Mouse (Mus musculus): Measurements from ENCODE around the gene Pgghg. TPM values are rescaled to one million over a fixed set of nuclear protein-coding genes. Genes with fewer than 3 reads are reported as not detected.

The Pgghg gene
- polyA plus RNA-seq, 1 experiment: 15.1 TPM

DNA sequence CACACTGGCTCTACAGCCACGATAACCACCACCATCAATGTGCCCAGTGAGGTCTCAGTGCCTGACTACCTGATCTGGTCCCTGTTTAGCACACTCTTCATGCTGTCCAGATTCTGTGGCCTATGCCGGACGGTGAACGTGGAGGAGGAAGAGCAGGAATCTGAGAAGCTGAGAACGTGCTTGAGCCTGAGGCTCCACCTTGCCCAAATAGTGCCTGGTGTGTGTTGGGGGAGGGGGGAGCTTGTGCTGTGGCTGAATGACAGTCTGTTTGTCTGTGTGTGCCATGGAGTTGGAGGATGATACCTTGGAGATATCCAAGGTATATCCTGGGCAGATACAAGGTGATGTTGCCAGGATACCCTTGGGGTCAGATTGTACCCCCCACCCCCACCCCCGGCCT, 49.0 kb downstream of the Pgghg start:
- TF ChIP-seq POLR2A (IDR thresholded peaks at IDR 0.05; ENCODE audit: low read depth, low read length) (no peak), CTCF (IDR thresholded peaks at IDR 0.05; ENCODE audit: extremely low read depth, insufficient read length, insufficient replicate concordance, low read depth, low read length) (no peak)
- Histone ChIP-seq H3K36me3 (ENCODE audit: control insufficient read depth, insufficient read depth, low read length) (no peaks in the 10 kb centered on the region), H3K27me3 (ENCODE audit: control insufficient read depth, insufficient read depth, low read length) (no peaks in the 10 kb centered on the region), H3K4me3 (ENCODE audit: low read depth, low read length) (no peak overlapping the region), H3K4me1 (ENCODE audit: control insufficient read depth, insufficient read depth, insufficient read length, low read length) (peaks cover 5% of the 10 kb centered on the region), H3K27ac (ENCODE audit: insufficient read depth, low read depth, low read length) (no peak overlapping the region)
- WGBS: 58% methylated on average over 6 of the region's 6 CpGs

DNA sequence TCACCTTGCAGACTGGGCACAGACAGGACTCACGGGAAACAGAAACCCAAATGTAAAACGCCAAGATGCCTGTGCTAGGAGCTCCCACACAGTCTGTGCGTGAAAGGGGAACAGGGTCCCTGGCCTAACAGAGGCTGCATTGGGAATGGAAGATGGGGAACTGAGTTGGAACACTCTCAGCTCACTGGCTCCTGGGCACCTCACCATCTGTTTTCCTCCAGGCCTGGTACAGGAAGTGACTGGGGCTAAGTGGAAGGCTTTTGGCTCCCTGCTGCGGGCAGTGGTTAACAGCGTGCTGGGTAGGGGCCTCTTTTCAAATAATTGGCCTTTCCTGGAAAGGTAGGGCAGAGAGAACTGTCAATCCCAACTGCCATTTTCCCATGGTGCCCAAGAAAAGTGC, 49.4 kb downstream of the Pgghg start:
- WGBS: 76% methylated on average over 5 of the region's 5 CpGs
- no peaks in the 10 kb centered on the region for H3K27me3 ChIP-seq (ENCODE audit: control insufficient read depth, insufficient read depth, low read length)
- no peak overlapping the region for H3K27ac ChIP-seq (ENCODE audit: insufficient read depth, low read depth, low read length)
- H3K36me3 ChIP-seq (ENCODE audit: control insufficient read depth, insufficient read depth, low read length): no peaks in the 10 kb centered on the region
- H3K4me3 ChIP-seq (ENCODE audit: low read depth, low read length): no peak overlapping the region
- H3K4me1 ChIP-seq (ENCODE audit: control insufficient read depth, insufficient read depth, insufficient read length, low read length): peaks cover 5% of the 10 kb centered on the region
- TF ChIP-seq CTCF (IDR thresholded peaks at IDR 0.05; ENCODE audit: extremely low read depth, insufficient read length, insufficient replicate concordance, low read depth, low read length) (no peak), POLR2A (IDR thresholded peaks at IDR 0.05; ENCODE audit: low read depth, low read length) (no peak)

DNA sequence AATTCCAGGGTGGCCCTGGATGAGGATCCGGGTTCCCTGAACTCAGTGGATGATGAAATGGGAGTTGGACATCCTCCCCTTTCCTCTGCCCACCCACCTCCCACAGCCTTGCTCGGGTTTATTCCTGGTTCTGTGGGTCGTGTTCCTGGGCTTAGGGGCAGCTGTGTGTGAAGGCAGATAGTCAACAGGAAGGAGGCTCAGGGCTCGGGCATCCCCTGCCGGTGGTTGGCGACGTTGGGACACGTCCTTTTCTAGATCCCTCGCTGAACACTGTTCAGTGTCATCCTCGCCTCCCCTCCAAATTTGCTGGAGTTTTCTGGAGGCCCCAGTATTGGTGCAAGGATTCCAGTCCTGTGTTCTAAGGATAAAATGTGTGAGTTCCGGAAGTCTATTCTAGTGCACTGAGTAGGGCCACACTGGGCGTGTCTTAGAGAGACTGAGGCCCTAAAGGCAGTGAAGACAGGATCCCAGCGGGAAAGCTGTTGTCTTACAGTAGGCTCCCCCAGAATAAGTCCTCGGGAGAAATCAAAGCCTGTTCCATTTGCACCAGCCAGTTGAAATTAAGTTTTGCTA, 50.0 kb downstream of the Pgghg start:
- 90% methylated on average over 14 of the region's 14 CpGs for WGBS
- H3K27ac ChIP-seq (ENCODE audit: insufficient read depth, low read depth, low read length): no peak overlapping the region
- H3K4me3 ChIP-seq (ENCODE audit: low read depth, low read length): no peak overlapping the region
- no peak for TF ChIP-seq CTCF (IDR thresholded peaks at IDR 0.05; ENCODE audit: extremely low read depth, insufficient read length, insufficient replicate concordance, low read depth, low read length)
- TF ChIP-seq POLR2A (IDR thresholded peaks at IDR 0.05; ENCODE audit: low read depth, low read length): no peak
- H3K27me3 ChIP-seq (ENCODE audit: control insufficient read depth, insufficient read depth, low read length): no peaks in the 10 kb centered on the region
- H3K36me3 ChIP-seq (ENCODE audit: control insufficient read depth, insufficient read depth, low read length): no peaks in the 10 kb centered on the region
- peaks cover 5% of the 10 kb centered on the region for H3K4me1 ChIP-seq (ENCODE audit: control insufficient read depth, insufficient read depth, insufficient read length, low read length)

Other genes starting within 250 kb of the Pgghg start
- not detected in 2 replicates for gene Olfr541, start 244.1 kb upstream of the Pgghg start, polyA plus RNA-seq (2012; rRNA removed)
- 0.09 and 0.13 TPM in 2 replicates for gene Cyp2e1, start 177.7 kb upstream of the Pgghg start, polyA plus RNA-seq (2012; rRNA removed)
- not detected in 2 replicates for gene Syce1, start 153.5 kb upstream of the Pgghg start, polyA plus RNA-seq (2012; rRNA removed)
- gene Zfp941, start 119.2 kb upstream of the Pgghg start, polyA plus RNA-seq (2012; rRNA removed): not detected in 2 replicates
- gene Urah, start 106.4 kb upstream of the Pgghg start, polyA plus RNA-seq (2012; rRNA removed): 36.7 and 37.3 TPM in 2 replicates
- not detected in 2 replicates for gene Scgb1c1, start 95.8 kb upstream of the Pgghg start, polyA plus RNA-seq (2012; rRNA removed)
- gene Odf3, start 93.6 kb upstream of the Pgghg start, polyA plus RNA-seq (2012; rRNA removed): not detected in 2 replicates
- not detected in 2 replicates for gene Gm45785, start 85.1 kb upstream of the Pgghg start, polyA plus RNA-seq (2012; rRNA removed)
- gene Ric8a, start 84.4 kb upstream of the Pgghg start, polyA plus RNA-seq (2012; rRNA removed): 47.5 and 95.5 TPM in 2 replicates
- gene Bet1l, start 83.8 kb upstream of the Pgghg start, polyA plus RNA-seq (2012; rRNA removed): 10.4 and 17.1 TPM in 2 replicates
- gene Psmd13, start 59.4 kb upstream of the Pgghg start, polyA plus RNA-seq (2012; rRNA removed): 33.5 and 55.7 TPM in 2 replicates
- gene Sirt3, start 59.1 kb upstream of the Pgghg start, polyA plus RNA-seq (2012; rRNA removed): 13.6 and 20.4 TPM in 2 replicates
- 1.1 and 1.2 TPM in 2 replicates for gene Cox8b, start 40.9 kb upstream of the Pgghg start, polyA plus RNA-seq (2012; rRNA removed)
- 45.0 and 110 TPM in 2 replicates for gene Nlrp6, start 20.5 kb upstream of the Pgghg start, polyA plus RNA-seq (2012; rRNA removed)
- gene Ifitm5, start 8.9 kb downstream of the Pgghg start, polyA plus RNA-seq (2012; rRNA removed): 0.56 and 0.87 TPM in 2 replicates
- 1.1 TPM in 1 of 2 replicates, not detected in the other for gene Gm45717, start 14.5 kb downstream of the Pgghg start, polyA plus RNA-seq (2012; rRNA removed)
- 263 and 363 TPM in 2 replicates for gene Ifitm2, start 14.6 kb downstream of the Pgghg start, polyA plus RNA-seq (2012; rRNA removed)
- 107 and 120 TPM in 2 replicates for gene Ifitm1, start 25.8 kb downstream of the Pgghg start, polyA plus RNA-seq (2012; rRNA removed)
- 101 and 147 TPM in 2 replicates for gene Ifitm3, start 69.4 kb downstream of the Pgghg start, polyA plus RNA-seq (2012; rRNA removed)
- gene Ifitm6, start 76.5 kb downstream of the Pgghg start, polyA plus RNA-seq (2012; rRNA removed): 2.5 and 3.1 TPM in 2 replicates
- not detected in 2 replicates for gene Gm17387, start 87.7 kb downstream of the Pgghg start, polyA plus RNA-seq (2012; rRNA removed)
- 5.4 and 15.8 TPM in 2 replicates for gene B4galnt4, start 119.7 kb downstream of the Pgghg start, polyA plus RNA-seq (2012; rRNA removed)
- 87.5 and 236 TPM in 2 replicates for gene Pkp3, start 136.8 kb downstream of the Pgghg start, polyA plus RNA-seq (2012; rRNA removed)
- 19.8 and 38.3 TPM in 2 replicates for gene Sigirr, start 159.2 kb downstream of the Pgghg start, polyA plus RNA-seq (2012; rRNA removed)
- gene Ano9, start 176.4 kb downstream of the Pgghg start, polyA plus RNA-seq (2012; rRNA removed): 38.2 and 74.3 TPM in 2 replicates
- 17.5 and 26.3 TPM in 2 replicates for gene Ptdss2, start 181.0 kb downstream of the Pgghg start, polyA plus RNA-seq (2012; rRNA removed)
- gene Rnh1, start 231.5 kb downstream of the Pgghg start, polyA plus RNA-seq (2012; rRNA removed): 113 and 162 TPM in 2 replicates

Measured in small intestine, adult 2 months (tissue).